Mouse (Mus musculus) heart, postnatal 0 days (tissue): Measurements from ENCODE around the gene Lsm3. TPM values are rescaled to one million over a fixed set of nuclear protein-coding genes. Genes with fewer than 3 reads are reported as not detected.
A peak's percentile ranks its signal among the peaks of the same experiment; 100 is the strongest.
"Not testable (repeated sequence)": the region's sequence is repeated elsewhere in the genome, so short reads cannot be mapped to it uniquely, and the experiment has no call there.

Experiments
- ATAC-seq: fragments of 200-750 bp; cut with Nextera tagmentation; 2 replicates; pipeline ENCODE4 v1.8.0; 2017; ENCODE audit warnings: low read depth, moderate number of reproducible peaks, moderate library complexity; ENCODE audit not compliant: insufficient read depth
- DNase-seq: peaks from one replicate; pipeline ENCODE4 v3.0.0-alpha.2; 2016; ENCODE audit warnings: low spot score
- H3K27ac ChIP-seq: fragments of 300-500 bp; sonication (generic); 2 replicates; pipeline ENCODE4 v1.5.1; 2014; ENCODE audit warnings: low read depth, mild to moderate bottlenecking
- H3K27me3 ChIP-seq: fragments of 300-500 bp; sonication (generic); 2 replicates; pipeline ENCODE4 v1.6.1; 2014; ENCODE audit warnings: low read length, mixed read lengths; ENCODE audit not compliant: control insufficient read depth, insufficient read depth
- H3K36me3 ChIP-seq: fragments of 300-500 bp; sonication (generic); replicated peaks from 2 replicates; pipeline ENCODE4 v1.6.1; 2014; ENCODE audit warnings: low read length, mixed read lengths; ENCODE audit not compliant: control insufficient read depth, insufficient read depth
- H3K4me1 ChIP-seq: fragments of 300-500 bp; sonication (generic); 2 replicates; pipeline ENCODE4 v1.6.1; 2014; ENCODE audit warnings: antibody characterized with exemption; ENCODE audit not compliant: control insufficient read depth, insufficient read depth
- H3K4me2 ChIP-seq: fragments of 300-500 bp; sonication (generic); 2 replicates; pipeline ENCODE4 v1.6.1; 2014; ENCODE audit warnings: low read depth, mild to moderate bottlenecking, low read length, moderate library complexity
- H3K4me3 ChIP-seq: fragments of 300-500 bp; sonication (generic); 2 replicates; pipeline ENCODE4 v1.5.1; 2014; ENCODE audit warnings: low read depth, low read length
- H3K9ac ChIP-seq: fragments of 300-500 bp; sonication (generic); replicated peaks from 2 replicates; pipeline ENCODE4 v1.6.1; 2014; ENCODE audit warnings: low read depth, low read length, mixed read lengths
- H3K9me3 ChIP-seq: fragments of 300-500 bp; sonication (generic); replicated peaks from 2 replicates; pipeline ENCODE4 v1.6.1; 2016; ENCODE audit warnings: low read length; ENCODE audit not compliant: control insufficient read depth
- CTCF ChIP-seq: IDR thresholded peaks from 2 replicates; pipeline ENCODE4 v1.5.1; 2016; ENCODE audit warnings: antibody characterized with exemption, control low read depth, low read depth
- EP300 ChIP-seq: IDR thresholded peaks from 2 replicates; pipeline ENCODE4 v1.6.1; 2016; ENCODE audit warnings: antibody characterized with exemption, low read depth
- WGBS: fragments of 180-500 bp; shearing (Covaris S2); extraction: QIAGEN DNeasy Blood & Tissue Kit; methylation state at CpG from one replicate; pipeline ENCODE4 v1.1.7; 2014; 5-methylcytosine and 5-hydroxymethylcytosine counted together
- polyA plus RNA-seq: library from polyadenylated mRNA; unstranded; fragments of >200 nt; fragmentation: Nextera tagmentation; extraction: Ambion mirVana; gene quantifications from 2 replicates; pipeline ENCODE4 v1.2.1, GENCODE M21; 2015
- total RNA-seq: library from RNA; depleted of rRNA; stranded (reverse); fragments of >200 nt; gene quantifications from 2 replicates; pipeline ENCODE4 v1.2.3, GENCODE M21; 2014; ENCODE audit warnings: low replicate concordance; rRNA removed

The Lsm3 gene
- total RNA-seq (32.1 and 42.8 TPM in 2 replicates), polyA plus RNA-seq (145 and 151 TPM in 2 replicates)

DNA sequence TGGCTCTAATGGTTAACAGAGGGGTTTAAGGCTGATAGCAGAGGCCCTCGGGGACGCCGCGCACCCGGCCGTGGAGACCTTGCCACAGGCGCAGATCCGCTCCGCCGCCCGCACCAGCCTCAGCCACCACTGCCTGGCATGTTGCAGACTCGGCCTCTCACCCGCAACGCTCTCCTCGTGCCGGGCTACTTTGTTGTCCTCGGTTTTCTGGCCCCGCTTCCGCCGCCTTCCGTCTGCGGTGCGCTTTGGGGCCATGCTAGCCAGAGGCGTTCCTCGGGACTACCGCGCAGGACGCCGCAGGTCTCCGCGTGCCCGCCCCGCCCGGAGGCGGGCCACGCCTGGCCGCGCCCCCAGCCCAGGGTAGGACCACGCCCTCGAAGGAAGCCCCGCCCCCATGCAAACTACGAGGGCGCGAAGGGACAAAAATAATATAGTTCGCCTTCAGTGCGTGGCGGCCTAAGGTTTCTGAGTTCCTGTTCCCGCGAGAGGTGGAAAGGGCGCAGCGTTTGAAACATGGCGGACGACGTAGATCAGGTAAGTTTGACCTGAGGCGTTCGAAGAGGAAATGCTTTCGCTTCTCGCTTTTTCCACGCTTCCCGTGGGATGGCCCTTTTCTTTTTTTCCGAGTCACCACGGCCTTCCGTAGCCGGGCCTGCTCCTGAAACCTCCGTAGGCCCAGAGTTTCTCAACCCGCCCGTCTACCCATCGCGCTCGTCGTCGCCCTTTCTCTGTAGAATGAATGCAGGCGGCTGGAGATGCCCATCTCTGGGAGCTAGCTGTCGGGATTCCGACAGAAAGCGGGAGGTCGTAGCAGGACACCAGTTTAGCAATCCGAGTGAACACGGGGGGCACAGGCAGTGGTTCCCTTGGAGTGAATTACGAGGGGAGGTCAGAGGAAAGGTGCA, at the start of gene Lsm3, which contains the start of gene Xpc:
Gene Lsm3 (plus strand): TSS at position 384 of the 905 bp plus-strand sequence.
Gene Xpc (minus strand): TSS at position 344 of the 905 bp plus-strand sequence.
- 0% methylated on average over 79 of the region's 80 CpGs for WGBS
- Histone ChIP-seq H3K27ac (peak within 1 kb of the TSS; percentile 70), H3K36me3 (peaks cover 31% of the 10 kb centered on the region), H3K4me1 (peaks cover 9% of the 10 kb centered on the region; the same call in 1 of the 2 replicates), H3K9me3 (no peaks in the 10 kb centered on the region), H3K4me2 (peak within 1 kb of the TSS; percentile 95), H3K4me3 (peak within 1 kb of the TSS; percentile 94), H3K27me3 (no peaks in the 10 kb centered on the region), H3K9ac (peak within 1 kb of the TSS; percentile 89)
- ATAC-seq (peak; percentile 99), DNase-seq (peak; percentile 92)
- TF ChIP-seq CTCF (no peak), EP300 (peak; percentile 90)

DNA sequence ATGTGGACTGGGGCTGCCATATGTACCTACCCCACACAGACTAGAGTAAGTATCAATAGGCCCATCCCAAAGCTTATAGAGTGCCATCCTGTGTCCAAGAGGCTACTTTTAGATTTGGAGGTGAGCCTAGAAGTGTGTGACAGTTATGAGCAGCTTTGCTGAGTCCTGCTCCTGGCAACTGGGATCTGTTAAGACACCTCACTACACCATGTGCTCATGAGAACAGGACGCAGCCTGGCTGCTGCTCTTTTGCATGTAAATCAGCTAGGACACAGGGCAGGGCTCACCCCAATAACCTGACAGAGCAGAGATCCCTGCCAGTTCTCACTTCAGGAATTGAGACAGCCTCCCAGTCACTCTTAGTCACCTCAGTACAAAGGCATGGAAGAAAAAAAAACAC, 48.6 kb upstream of the Lsm3 start:
- no peak overlapping the region for H3K4me3 ChIP-seq
- no peaks in the 10 kb centered on the region for H3K9me3 ChIP-seq
- DNase-seq (no peak), ATAC-seq (no peak)
- H3K4me1 ChIP-seq, result 0 out of 2 replicates have a peak, but pooled peaks cover 2% of the 10 kb centered on the region
- no peaks in the 10 kb centered on the region for H3K27me3 ChIP-seq
- H3K9ac ChIP-seq, result no peak overlapping the region
- no peak overlapping the region for H3K4me2 ChIP-seq
- peaks cover 52% of the 10 kb centered on the region for H3K36me3 ChIP-seq
- WGBS, result 81% methylated on average over 1 of the region's 1 CpGs
- no peak overlapping the region for H3K27ac ChIP-seq
- no peak for TF ChIP-seq EP300
- no peak for TF ChIP-seq CTCF

DNA sequence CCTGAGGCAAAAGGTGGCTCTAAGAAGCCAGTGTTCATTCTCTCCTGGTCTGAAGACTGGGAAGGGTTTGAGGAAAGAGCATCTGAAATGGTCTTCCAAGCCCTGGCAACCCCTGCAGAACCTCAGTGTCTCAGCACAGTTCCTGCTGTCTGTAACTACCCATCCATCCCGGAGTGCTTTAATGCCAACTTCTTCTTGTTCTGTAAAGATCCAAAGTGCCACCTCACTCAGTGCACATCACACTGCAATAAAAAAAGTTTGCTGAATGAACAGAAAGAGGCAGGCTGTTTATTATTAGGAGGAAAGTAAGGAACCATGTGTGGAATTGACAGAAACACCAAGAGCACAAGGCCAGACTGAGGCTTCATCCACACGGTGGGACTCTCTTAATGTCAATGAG, 45.0 kb upstream of the Lsm3 start:
- Histone ChIP-seq H3K4me1 (peaks cover 15% of the 10 kb centered on the region), H3K9me3 (no peaks in the 10 kb centered on the region), H3K27ac (no peak overlapping the region), H3K9ac (no peak overlapping the region), H3K4me3 (no peak overlapping the region), H3K36me3 (peaks cover 24% of the 10 kb centered on the region), H3K27me3 (no peaks in the 10 kb centered on the region), H3K4me2 (no peak overlapping the region)
- no peak for TF ChIP-seq CTCF
- no peak for TF ChIP-seq EP300
- 79% methylated on average over 2 of the region's 2 CpGs for WGBS
- DNase-seq (no peak), ATAC-seq (no peak)

DNA sequence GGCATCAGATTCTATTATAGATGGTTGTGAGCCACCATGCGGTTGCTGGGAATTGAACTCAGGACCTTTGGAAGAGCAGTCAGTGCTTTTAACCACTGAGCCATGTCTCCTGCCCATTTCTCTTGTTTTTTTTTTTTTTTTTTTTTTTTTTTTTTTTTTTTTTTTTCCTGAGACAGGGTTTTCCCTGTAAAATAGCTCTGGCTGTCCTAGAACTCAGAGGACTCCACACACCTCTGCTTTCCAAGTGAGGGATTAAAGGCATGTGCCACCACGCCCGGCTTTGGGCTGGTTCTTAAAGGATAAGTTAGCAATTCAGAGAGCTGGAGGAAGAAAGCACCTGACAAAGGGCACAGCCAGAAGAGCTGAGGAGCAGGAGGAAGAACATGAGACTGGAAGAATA, 44.3 kb upstream of the Lsm3 start:
- not testable (repeated sequence) for H3K9me3 ChIP-seq, H3K4me2 ChIP-seq, H3K9ac ChIP-seq, ATAC-seq, H3K27me3 ChIP-seq, H3K4me3 ChIP-seq, H3K27ac ChIP-seq, DNase-seq
- peaks cover 17% of the 10 kb centered on the region for H3K36me3 ChIP-seq
- peaks cover 15% of the 10 kb centered on the region for H3K4me1 ChIP-seq
- 91% methylated on average over 3 of the region's 3 CpGs for WGBS

DNA sequence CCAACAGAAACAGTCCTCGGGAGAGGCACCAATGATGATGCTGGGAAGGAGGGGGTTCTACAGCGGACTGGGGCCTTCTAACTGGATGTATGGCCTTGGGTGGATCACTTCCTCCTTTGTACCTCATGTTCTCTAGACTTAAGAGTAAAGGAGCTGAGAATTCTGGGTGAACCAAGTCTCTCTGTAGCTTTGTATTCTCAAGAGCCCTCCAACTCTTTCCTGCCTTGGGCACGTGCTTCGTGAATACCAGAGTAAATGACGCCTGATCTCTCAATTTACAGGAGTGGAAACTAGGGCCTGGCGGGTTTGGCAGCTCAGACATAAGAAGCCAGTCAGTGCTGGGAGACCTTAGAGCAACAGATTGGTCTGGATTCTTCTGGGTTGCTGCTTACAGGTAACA, 43.4 kb upstream of the Lsm3 start:
- DNase-seq (no peak), ATAC-seq (no peak)
- no peak for TF ChIP-seq EP300
- TF ChIP-seq CTCF, result no peak
- Histone ChIP-seq H3K27ac (no peak overlapping the region), H3K4me2 (peak overlapping the region; percentile 70), H3K36me3 (peaks cover 10% of the 10 kb centered on the region), H3K27me3 (no peaks in the 10 kb centered on the region), H3K9me3 (no peaks in the 10 kb centered on the region), H3K9ac (peak overlapping the region; percentile 57; the same call in 1 of the 2 replicates), H3K4me3 (peak overlapping the region; percentile 76), H3K4me1 (peaks cover 15% of the 10 kb centered on the region)
- WGBS, result 38% methylated on average over 6 of the region's 6 CpGs
